Mouse (Mus musculus) fibroblast of lung, adult 2 months (primary cell): Measurements from ENCODE around the gene Smarcad1.
"Not testable (repeated sequence)": the region's sequence is repeated elsewhere in the genome, so short reads cannot be mapped to it uniquely, and the experiment has no call there.

Experiments
- DNase-seq: peaks from one replicate; pipeline ENCODE4 v3.0.0-alpha.2; 2011; ENCODE audit warnings: low read depth

Gene Smarcad1

DNA sequence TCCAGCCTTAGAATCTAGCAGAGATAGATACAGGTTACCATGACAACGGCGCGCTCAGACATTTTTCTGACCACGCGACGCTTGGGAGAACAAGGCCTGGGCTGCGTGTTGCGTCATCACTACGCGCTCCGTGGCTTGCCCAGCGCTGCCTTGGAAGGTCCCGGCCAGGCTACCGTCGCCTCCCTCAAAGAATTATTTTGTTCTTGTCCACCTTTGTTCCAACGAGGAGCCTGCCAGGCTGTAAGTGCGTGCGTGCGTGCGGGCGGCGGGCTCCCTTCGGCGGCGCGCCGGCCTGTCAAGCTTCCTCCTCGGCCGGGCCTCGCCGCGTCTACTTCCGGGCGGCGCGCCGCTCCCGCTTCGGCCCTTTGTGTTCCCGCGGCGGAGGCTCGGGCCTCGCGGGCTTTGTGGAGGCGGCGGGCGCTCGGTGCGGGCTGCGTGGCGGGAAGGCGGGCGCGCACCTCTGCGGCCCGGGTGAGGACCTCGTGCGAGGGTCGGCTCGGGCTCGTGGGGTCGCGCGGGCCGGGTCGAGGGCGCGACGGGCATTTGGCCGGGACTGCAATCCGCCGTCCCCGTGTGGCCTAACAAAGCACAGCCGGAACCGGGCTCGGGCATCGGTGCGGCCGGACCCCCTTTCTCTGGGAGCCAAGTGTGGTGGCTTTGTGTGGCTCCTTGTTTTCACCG lies at the start of gene Smarcad1:
Gene Smarcad1 (plus strand): TSS at position 93 of the 681 bp plus-strand sequence.
- peak; percentile 79 for DNase-seq

DNA sequence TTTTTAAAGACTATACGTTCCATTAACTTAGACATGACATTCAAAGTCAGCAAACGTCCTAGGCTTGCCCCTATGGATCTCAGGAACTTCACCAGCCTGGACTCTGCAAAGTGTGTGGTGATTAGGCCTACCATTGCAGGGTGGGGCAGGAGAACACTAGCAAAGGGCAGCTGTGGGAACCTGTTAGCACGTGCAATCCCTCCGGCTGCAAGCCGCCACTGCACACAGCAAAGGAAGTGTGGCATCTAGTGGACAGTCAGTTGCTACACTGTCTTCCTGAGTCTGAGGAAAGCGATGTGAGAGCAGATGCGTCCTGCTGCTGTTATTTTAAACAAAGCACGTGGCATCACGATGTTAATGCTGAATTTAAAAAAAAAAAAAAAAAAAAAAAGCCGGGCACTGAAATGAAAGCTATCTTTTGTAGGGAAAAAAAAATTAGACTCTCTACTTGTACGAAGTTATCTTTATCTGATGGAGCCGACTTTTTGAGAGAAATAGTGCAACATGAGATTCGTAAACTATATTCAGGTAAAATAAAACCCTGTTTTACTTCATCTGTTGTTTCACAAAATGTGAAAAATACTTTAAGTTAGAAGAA lies 45.5 kb upstream of the Smarcad1 start:
- DNase-seq, result no peak

DNA sequence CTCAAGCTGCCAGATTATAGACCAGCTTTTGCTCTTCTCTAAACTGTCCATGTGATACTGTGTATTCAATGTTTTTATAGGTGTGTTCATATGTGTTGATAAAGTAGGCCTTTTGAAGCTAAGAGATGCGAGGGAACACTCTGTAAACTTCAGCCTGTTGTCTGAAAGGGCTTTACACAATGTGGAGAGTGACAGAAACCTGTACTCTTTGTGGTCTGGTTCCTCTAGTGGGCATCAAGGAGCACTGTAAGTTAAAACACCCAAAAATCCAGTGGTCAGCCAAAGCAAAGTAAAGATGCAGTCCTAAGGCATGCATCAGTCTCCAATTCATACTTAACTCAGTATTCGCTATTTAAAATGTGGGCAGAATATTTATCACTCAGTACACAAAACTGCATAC lies 44.6 kb upstream of the Smarcad1 start:
- DNase-seq, result no peak

DNA sequence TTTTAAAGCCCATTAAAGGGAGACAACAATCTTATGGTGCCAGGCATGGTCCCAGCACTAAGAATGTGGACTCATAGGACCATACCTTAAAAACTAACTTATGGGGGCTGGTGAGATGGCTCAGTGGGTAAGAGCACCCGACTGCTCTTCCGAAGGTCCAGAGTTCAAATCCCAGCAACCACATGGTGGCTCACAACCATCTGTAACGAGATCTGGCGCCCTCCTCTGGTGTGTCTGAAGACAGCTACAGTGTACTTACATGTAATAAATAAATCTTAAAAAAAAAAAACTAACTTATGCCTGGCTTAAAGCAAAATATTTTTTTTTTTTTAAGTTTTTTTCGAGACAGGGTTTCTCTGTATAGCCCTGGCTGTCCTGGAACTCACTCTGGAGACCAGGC lies 41.6 kb upstream of the Smarcad1 start:
- not testable (repeated sequence) for DNase-seq

DNA sequence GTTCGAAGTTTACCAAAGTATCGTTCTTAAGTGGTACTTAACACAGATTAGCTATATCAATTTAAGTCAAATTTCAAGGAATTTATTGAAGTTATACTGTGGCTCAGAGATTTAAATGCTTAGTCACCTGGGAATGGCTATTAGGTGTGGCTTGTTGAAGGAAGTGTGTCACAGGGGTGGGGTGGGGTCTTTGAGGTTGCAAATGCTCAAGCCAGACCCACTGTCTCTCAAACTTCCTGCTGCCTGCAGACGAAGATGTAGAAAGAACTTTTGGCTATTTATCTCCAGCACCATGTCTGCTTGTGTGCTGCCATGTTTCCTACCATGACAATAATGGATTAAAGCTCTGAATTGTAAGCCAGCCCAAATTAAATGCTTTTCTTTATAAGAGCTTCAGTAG lies 40.2 kb upstream of the Smarcad1 start:
- no peak for DNase-seq

DNA sequence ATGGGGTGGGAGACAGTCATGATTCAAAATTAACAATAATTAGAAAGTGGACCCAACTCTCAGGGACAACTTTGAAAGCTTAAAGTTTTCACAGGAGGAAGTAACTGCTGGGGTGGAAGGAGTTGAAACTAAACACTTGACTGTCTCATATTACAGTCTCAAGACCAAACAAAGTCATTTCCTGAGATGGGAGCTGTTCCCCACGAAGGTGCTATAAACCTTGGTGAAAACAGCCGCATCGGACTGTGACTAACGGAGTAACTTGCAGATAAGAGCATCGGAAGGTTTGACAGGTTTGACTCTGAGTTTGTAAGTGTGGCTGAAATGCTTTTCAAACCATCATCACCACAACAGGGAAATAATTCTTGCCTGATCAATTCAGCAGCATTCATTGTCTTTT lies 33.5 kb upstream of the Smarcad1 start:
- no peak for DNase-seq

DNA sequence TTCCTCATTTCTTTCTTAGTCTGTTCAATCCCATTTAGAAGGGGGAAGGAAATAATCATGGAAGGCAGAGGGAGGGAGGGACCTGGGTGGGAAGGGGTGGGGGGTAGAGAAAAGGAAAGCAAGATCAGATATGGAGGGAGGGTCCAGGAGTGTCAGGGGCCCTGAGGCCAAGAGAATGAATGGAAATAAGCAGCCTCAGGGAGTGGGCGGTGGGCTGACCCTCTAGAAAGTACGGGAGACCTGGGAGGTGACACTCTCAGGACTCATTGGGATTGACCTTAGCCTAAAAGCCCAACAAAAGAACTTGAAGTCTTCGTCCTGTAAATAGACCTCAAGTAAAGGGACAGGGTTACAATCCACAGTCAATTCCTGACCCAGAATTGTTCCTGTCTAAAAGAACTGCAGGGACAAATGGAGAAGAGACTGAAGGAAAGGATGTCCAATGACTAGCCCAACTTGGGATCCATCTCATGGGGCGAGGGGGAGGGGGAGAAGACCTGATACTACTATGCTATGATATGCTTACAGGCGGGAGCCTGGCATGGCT lies 30.9 kb upstream of the Smarcad1 start:
- no peak for DNase-seq

DNA sequence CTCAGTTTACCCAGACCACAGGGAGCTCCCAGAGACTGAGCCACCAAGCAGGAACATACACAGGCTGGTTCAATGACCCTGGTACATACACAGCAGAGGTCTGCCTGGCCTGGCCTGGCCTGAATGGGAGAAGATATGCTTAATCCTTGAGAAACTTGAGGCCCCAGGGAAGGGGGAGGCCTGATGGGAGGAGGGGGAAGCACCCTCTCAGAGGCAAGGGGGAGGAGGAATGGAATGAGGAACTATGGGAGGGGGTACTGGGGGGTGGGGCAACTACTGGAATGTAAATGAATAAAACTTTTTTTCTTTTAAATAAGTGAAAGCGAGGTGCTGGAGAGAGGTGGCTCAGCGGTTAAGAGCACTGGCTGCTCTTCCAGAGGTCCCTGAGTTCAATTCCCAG lies 30.2 kb upstream of the Smarcad1 start:
- no peak for DNase-seq

DNA sequence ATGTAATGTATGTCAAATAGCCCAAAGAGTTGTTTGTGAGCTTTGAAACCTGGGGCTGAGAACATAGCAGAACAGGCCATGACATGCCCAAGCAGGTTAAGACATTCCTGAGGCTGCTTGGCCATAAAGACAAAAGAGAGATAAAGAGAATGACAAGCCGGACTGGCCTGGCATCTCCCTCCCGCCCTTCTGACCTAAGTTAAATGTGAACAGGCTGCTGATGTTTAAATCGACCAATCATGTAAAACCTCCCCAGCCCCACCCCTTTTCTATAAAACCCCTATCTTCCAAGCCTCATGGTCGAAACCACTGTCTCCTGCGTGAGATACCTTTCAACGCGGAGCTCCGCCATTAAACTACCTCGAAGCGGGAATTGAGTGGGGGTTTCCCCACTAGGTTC lies 24.8 kb upstream of the Smarcad1 start:
- DNase-seq, result no peak

DNA sequence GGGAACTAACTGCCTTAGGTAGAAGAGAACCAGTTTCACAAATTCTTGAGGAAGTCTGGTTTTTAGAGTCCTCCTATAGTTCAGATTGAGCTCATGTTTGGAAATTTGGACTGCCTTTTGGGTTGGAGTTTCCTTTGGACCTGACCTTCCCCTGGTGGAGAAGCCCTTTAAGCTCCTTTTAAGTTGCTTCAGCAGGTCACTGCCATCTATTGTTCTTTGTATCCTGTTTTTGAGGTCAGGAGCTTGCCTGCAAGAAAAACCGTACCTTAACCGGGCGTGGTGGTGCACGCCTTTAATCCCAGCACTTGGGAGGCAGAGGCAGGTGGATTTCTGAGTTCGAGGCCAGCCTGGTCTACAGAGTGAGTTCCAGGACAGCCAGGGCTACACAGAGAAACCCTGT lies 23.4 kb upstream of the Smarcad1 start:
- DNase-seq, result not testable (repeated sequence)

DNA sequence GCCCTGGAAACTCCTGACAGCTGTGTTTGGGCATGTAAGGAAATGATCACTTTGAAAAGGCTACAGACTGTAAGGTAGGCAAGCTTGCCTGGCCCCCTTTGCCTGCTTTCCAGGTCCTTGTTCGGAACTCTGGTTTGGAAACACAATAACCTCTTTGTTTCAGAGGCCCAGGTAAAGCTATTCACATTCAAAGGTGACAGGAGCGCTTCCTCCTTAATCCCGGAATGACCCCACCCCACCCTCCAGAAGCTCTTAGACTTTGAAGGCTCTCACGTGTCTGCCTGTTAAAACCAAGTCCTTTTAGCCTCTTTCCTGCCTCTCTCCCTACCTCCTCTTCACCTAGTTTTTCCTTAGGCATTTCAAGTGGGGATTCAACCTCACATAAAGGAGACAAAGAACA lies 20.5 kb upstream of the Smarcad1 start:
- no peak for DNase-seq

DNA sequence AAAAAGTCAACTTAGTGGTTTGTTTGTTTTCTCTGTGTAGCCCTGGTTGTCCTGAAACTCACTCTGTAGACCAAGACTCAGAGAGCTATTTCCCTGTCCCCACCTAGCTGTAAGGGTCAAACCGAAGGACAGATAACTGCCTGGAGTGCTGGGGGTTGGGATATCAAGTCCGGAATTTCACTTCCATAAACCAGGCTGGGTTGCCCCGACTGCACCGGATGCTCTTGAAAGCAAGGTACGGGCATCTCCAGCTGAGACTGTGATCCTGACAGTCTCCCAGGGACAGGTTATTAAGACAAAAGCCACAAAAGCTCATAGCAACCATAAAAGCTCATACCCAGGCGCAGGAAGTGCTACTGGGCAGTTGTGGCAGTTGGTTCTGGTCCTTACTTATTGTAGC lies 19.3 kb upstream of the Smarcad1 start:
- DNase-seq, result no peak

DNA sequence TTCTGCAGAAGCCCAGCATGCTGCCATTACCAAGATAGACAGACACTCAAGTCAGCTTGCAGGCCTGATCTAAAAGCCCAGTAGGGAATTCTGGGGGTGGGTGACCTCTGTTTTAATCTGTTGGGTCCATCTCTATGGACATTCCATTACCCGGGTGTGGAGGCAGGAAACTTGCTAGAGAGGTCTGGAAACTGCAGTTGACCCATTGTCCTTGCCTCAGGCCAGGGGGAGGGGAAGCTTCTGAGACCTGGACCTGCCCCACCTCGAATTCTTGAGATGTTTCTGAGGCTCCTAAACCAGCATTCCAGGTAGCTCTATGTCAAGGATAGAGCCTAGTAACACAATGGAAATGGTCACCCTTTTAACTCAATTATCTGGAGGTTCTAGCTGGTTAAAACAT lies 17.7 kb upstream of the Smarcad1 start:
- DNase-seq, result no peak

DNA sequence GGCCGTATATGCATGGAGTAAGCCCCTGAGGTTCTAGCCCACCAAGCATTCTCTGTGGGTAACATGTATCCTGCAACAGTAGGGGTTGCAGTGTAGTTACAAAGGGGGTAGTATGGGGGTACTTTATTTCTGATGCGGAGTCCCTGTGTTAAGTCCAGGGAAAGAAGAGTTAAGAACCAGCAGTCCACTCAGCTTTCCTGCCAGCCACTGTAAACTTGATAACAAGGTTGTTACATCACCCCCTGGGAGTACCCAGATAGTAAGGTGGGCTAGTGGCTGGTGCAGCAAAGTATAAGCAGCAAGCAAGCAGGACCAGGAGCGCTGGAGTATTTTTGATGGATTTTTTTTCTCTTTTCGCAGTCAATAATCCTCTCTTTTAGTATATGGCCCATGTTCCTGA lies 17.3 kb upstream of the Smarcad1 start:
- no peak for DNase-seq

DNA sequence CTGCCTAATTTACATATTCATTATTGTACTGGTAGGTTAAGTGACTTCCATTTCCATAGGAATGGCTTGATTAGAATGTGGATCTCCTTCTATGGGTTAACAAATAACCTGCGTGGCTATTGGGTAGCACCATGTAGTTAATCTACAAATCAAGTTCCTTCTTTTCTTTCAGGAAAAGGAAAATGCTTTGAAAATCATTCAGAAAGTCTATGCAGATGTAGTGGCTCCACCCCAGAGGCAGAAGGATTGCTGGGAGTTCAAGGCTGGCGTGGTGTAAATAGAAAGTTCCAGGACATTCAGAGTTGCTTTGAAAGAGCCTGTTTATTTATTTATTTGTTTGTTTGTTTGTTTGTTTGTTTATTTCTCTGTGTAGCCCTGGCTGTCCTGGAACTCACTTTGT lies 7.7 kb upstream of the Smarcad1 start:
- no peak for DNase-seq

DNA sequence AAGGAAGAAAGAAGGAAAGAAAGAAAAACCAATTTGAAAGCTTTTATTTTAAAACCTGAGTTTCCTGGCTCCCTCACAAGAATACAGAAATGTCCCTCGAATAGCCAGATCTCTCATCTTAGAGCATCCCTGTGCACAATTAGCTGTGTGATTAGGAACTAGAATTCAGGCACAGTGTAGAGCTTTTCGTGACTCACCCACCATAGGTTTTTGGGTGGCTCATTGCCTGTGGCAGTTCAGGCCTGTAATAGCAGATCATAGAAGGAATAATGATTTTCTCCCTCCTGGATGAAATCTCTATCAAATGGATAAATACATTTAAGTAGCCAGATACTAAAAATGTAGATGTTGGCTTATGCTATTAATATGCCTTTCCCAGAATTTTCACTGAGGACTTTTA lies 6.9 kb upstream of the Smarcad1 start:
- no peak for DNase-seq

DNA sequence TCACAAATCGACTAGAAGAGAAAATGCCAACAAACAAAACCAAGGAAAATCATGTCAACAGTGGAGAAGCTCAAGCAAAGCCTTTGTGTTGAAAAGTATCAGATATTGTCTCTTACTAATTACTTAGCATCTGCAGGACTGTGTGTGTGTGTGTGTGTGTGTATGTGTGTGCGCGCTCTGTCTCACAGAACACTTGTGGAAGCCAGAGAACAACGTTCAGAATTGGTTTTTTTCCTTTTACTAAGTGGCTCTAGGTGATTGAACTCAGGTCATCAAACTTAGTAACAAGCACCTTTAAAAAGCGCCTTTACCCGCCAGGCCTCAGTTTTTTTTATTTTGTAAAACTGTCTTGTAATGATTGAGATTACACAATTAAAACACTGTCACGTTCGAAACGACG lies 451 bp upstream of the Smarcad1 start:
- no peak for DNase-seq

DNA sequence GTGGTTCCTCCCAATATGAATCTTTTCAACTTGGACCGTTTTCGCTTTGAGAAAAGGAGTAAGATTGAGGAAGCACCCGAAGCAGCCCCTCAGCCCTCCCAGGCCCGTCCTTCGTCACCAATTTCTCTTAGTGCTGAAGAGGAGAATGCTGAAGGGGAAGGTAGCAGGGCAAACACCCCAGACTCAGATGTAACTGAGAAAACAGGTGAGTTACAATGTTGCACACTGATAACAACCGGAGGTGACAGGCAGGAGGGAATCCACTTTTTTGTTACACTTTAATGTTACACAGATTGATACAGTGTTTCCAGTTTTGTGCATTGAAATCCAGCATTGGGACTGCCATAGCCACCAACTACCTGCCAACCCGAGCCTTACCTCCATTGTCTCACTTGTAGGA lies 858 bp downstream of the Smarcad1 start:
- no peak for DNase-seq

DNA sequence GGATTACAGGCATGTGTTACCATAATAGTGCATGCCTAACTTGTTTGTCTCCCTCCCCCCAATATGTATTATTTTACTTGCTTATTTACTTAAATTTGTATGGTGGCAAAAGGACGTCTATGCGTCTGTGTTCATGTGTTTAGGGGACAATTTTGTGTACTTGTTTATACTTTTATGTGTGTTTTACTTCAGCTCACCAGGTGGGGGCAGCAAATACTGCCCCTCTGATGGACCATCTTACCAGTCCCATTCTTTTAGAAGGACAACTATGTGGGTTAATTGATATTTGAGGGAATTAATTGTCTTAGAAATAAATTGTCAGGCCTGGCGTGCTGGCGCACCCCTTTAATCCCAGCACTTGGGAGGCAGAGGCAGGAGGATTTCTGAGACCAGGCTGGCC lies 6.7 kb downstream of the Smarcad1 start:
- DNase-seq, result no peak

DNA sequence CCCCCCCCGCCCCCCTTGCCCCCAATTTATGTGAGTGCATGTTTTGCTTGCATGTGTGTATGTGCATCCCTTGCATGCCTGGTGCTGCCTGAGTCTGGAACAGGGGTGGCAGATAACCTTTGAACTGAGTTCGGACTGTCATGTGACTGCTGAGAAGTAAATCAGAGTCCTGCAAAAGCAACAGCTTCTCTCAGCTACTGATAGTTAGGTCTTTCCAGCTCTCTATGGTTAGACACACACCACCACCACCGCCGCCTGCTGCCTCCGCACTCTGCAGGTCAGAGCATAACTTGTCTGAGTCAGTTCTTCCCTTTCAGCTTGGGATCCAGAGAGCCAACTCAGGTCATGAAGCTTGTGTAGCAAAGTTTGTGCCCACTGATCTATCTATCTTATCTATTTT lies 14.2 kb downstream of the Smarcad1 start:
- DNase-seq, result no peak

DNA sequence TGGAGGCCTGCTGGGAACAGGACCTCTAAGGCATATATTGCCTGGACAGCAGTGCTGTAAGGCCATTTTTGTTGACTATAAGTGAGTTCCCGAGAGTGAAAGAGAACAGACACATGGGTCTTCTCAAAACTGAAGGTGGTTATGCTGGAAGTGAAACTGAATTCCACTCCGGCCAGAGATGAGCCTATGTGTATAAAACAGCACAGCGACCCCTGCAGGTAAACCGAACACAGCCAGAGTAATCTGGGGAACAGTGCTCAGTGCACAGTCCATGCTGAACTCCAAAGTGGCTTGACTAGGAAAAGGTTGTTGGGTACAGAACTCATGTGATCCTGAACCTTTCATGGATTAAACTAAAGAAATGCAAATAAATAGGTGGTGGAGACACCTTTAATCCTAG lies 14.8 kb downstream of the Smarcad1 start:
- not testable (repeated sequence) for DNase-seq

DNA sequence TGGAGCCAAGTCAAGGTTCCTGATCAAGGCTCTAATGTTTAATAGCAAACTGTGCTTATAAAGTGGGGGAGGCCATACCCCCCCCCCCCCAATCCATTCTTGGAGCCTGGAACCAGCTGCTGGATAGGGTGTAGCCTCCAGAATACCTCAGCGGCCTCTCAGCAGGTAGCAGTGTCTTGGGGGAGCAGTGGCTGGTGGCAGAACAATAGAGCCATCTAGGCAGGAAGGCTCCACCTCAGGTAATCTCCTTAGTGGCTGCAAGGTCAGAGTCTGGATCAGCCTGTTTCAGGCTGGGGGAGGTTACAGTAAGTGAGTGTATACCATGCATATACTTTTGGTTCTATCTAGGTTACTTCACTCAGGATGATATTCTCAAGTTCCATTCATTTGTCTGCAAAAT lies 18.7 kb downstream of the Smarcad1 start:
- DNase-seq, result no peak

DNA sequence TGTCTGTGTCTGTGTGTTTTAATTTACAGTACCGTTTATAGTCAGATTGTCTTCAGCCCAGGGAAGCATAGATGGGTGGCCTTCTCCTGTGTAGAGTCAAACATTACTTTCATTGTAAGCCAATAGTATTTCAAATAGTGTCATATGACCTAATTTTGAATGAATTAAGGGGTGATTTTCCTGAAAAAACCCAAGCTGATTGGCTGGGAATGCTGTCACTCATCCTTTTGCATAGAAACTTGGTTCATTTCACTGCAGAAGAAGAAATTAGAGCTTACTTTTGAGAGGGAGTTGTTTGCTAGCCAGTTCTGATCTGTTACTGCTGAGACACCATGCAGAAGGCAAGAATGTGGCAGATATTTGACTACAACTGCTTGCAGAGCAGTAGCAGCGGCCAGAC lies 32.8 kb downstream of the Smarcad1 start:
- no peak for DNase-seq

DNA sequence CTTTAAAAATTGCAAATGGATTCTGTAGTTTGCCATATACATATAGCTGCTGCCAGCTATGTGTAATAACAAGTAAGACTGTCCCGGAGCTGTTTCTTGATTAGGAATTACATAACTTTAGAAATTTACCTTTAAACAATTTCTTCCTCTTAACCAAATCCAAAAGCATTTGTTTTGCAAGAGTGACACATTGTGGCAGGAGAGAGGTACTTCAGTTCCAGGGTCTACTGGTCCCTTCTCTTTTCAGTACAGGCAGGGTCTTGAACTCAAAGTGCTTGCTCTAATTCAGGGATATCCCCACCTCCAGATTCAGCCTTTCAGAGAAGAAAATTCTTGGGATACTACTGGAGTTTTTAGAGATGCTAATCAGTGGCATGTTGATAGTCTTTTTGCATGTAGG lies 36.8 kb downstream of the Smarcad1 start:
- no peak for DNase-seq
